Mouse (Mus musculus) ES-E14 (cell line): ENCODE data around the gene Nags.

Experiments
- CHD2 ChIP-seq: IDR thresholded peaks from 2 replicates; pipeline ENCODE4 v1.6.1; 2014; ENCODE audit warnings: mild to moderate bottlenecking, low read depth, low read length, inconsistent platforms
- MAFK ChIP-seq: IDR thresholded peaks from 2 replicates; pipeline ENCODE4 v1.6.1; 2014; ENCODE audit warnings: mild to moderate bottlenecking, low read depth, low read length, inconsistent platforms; ENCODE audit not compliant: insufficient read depth
- ZC3H11A ChIP-seq: IDR thresholded peaks from 2 replicates; pipeline ENCODE4 v1.6.1; 2012; ENCODE audit warnings: low read depth, mild to moderate bottlenecking, inconsistent platforms, low read length, borderline replicate concordance
- ZNF384 ChIP-seq: IDR thresholded peaks from 2 replicates; pipeline ENCODE4 v1.6.1; 2012; ENCODE audit warnings: low read depth, low read length, inconsistent platforms

DNA sequence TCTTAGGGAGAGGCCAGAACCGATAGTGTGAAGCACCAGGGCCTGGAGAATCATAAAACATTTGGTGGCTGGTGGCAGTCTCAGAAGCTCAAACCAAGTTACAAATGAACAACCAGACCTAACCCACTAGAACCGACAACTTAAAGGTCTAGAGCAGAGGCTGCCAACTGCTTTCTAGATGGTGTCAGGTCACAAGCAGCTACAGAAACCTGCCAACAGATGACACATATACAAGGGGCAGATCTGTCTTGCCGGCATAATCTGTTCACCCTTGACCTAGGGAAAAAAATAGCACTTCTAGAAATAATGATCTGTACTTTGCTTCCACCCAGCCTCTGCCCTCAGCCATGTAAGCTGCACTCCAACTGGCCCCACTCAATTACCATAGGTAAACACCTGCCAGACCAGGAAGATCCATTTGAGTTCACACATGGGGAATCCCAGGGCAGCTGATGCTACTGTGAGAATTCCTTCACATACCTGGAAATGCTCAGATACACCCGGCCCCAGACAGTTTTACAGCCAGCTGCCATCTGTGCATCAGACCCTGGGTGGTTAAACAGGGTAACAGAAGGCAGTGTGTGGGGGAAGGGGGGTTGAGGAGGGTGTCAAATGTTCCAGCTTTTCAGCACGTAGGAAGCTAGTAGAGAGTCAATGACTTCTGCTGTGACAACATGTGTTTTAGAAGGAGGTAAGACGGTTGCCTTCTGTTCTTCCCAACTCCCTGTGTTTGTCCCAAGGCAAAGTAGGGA is 20.8 kb downstream of the Nags start:
- no peak for TF ChIP-seq ZNF384
- TF ChIP-seq MAFK: no peak
- TF ChIP-seq ZC3H11A: no peak
- no peak for TF ChIP-seq CHD2
